Mouse (Mus musculus): Measurements from ENCODE around the gene Kalrn.

The Kalrn gene

DNA sequence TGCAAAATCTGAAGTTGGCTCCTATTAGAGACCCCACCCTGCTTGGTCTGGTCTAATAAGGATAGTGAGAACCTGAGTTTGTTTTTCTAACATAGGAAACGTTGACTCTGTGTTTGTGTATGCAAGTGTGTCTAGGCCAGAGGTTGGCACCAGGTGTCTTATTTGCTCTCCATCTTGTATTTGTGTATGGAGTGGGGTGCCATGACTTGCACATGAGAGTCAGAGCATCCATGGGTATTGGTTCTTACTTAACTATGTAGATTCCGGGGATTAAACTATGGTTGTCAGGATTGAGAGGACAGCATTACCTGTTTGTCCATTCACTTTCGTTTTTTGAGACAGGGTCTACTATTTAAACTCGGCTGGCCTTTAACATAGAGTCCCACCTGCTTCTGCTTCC, 620.3 kb downstream of the Kalrn start:
- DNase-seq, result no peak

DNA sequence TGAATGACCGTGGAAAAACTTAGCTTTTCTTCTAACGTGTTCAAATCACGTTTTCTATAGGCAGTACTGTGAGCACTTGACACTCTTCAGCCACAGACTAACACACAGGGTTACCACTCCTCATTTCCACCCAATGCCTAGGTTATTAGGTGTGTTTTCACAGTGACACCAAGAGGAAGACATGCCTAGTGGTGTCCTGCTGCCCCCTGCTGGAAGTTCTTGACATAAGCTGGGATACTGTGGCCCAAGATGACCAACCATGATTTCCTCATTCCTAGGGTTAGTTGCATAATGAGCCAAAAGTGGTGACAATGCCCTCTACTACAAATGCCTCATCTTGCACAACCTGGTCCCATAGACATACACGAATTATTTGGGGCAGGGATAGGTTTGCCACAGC, 622.5 kb downstream of the Kalrn start:
- DNase-seq, result peak; percentile 92

DNA sequence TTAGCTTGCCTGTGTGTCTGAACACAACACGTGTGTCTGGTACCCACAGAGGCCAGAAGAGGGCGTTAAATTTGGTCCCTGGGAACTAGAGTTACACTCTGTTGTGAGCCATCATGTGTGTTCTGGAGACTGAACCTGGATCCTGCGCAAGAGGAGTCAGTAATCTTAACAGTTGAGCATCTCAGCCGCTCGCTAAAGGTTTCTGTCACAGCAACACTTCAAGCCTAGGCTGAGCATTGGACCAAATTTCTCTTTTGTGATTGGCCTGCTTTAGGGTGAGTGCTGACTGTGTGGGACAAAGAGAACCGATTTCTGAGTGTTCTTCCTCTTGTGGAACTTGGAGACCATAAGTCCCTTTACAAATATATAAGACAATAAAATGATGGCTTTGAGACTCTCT, 622.9 kb downstream of the Kalrn start:
- peak; percentile 41 for DNase-seq

DNA sequence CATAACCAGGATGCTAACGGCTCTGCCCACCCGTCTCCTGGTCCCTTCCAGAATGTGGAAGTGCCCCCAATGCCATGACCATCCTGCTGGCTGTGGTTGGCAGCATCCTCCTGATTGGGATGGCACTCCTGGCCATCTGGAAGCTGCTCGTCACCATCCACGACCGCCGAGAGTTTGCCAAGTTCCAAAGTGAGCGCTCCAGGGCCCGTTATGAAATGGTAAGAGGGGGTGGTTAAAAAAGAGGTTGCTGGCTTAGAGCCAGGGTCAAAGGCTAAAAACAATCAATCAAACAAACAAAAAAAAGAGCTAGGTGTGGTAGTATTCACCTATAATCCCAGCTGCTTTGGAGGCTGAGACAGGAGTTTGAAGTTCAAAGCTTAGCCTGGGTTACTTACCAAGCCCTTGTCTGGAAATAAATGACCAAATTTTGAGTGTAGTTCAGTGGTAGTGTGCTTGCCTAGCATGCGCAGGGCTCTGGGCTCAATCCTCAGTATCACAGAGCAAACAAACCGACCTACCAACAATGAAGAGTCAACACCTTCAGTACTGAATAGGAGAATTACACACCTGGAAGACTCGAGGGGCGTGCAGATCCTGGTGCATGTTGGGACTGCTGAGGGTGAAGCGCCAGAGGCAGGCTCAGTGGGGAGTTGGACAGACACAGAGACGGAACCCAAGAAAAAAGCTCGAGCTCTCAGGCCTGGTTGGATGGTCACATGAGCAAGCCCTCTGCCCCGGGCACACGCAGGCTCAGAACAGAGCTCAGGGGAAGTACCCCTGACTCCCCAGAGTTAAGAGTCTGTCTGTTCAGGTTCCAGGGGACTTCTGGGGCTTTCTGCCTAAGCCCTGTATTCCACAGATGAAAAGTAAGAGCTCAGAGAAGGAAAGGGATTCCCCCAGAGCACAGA, 625.4 kb downstream of the Kalrn start:
- no peak for DNase-seq

DNA sequence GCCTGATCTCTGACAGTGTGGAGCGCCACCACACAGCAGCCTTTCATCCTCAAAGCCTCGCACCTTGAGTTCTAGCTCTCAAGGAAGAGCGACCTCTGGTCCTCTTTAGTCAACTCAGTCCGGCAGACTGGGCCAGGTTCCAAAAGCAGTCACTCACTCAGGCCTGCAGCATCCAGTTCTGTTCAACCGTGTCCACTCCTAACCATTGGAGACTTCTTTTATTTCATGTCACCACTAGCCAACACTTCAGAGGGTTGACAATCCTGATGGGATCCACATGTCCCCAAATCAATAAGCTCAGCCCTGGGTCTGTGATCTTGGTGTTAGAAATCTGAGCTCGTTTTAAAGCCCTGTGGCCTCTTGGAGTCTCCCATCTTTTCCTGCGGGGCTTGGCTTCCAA, 627.3 kb downstream of the Kalrn start:
- peak; percentile 30 for DNase-seq

DNA sequence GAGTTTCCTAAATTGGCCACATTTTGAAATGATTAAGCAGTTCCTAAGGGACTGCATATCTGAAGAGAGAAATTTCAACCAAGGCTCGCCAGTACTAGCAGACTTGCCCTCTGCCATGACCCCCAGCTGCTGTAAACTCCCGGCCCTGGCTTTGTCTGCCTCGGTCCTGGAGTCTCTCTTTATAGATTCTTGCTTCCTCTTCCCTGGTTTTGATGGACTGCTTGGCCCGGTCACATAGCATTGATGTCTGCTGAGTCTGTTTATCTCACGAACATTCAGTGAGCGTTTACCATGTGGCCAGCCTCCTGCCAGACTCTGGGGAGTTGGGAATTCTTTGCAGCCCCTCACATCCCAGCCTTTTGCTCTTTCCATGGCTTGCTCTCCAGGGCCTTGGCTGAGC, 628.6 kb downstream of the Kalrn start:
- DNase-seq, result peak; percentile 21

DNA sequence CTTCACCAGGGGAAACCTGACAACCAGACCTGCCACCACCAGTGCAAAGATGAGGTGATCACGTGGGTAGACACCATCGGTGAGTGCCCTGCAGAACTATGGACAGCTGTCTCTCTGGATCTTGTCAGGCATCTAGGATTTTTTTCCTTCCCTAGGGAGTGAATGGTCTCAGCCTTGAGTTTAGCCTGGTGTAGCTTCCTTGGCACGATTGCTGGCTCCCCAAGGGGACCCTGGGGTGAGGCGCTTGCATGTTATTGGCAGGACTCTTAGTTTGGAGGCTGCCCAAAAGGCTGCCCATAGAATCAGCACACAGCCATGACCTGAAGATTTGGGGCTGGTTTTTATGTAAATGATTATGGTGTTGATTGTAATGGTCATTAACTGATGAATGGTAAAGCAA, 629.2 kb downstream of the Kalrn start:
- DNase-seq, result peak; percentile 63

DNA sequence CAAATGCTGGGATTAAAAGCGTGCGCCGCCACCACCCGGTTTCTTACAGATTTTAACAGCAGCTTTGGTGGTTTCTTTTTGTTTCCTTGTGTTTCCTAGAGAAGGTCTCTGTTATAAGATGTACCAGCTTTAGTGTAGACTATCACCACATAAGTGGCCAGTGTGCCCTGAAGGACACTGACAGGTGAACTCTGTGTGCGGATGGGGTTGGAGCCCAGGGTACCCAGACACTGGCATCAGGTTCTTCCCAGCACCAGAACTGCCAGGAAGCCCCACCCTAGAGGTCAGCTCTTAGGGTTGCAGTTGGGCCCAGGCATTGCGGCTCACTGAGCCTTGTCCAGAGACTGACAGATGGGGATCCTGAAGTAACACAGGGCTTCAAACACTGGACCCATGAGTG, 629.9 kb downstream of the Kalrn start:
- no peak for DNase-seq

DNA sequence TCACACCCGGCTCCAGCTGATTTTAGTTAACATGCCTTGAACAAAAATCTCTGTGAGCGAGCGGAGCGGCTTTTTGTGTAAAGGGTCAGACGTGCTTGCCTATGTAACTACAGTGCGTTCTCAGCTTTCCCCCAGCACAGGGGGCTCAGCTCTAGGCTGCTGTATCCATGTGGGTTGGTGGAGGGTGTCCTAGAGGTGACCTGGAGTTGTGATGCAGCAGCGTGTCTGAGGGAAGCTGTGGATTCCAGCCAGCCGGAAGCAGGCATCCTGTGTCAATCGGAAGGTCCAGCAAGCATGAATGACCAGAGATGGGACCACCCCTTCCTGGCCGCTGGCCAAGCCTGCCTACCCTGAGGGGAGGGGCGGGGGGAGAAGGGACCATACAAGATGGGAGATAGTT, 631.0 kb downstream of the Kalrn start:
- peak; percentile 62 for DNase-seq

DNA sequence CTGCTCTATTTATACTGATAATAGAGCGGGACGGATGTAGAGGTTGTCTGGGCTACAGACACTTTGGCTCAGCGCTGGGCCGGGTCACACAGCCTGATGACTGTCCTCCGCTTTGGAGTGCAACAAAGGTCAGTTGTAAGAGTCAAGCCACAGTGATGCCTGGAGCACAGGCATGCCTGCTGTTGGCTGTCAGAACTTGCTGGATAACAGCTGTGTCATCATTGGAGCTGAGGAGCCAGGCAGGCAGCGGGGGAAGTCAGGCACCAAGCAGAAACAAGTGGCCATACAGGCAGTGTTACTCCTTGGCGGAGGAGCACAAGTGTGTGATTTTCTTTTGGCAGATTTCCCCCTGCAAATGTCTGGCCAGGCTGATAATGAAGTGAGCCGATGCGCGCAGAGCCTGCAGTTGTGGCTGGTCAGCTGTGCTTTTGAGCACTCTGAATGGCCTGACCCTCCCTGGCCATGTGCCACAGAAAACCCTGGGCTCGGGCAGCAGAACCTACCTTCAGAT, 632.0 kb downstream of the Kalrn start:
- peak; percentile 68 for DNase-seq

DNA sequence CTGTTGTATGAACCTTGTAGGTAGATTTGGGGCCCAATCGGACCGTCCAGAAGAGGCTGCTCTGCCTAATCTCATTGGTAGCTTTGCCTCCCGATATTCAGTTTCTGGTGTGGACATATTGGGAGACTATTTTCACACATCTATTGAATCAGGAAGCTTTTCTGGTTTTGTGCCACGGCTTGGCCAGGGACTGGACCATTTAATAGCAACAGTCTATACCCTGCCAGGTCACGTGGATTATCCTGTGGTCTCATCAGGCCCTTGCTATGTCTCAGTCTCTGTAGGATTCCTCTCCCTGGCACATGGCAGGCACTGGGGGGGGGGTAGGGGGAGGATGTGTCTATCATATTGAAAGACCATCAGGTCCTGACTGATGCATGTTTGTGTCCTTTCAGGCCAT, 633.2 kb downstream of the Kalrn start:
- DNase-seq, result peak; percentile 83

DNA sequence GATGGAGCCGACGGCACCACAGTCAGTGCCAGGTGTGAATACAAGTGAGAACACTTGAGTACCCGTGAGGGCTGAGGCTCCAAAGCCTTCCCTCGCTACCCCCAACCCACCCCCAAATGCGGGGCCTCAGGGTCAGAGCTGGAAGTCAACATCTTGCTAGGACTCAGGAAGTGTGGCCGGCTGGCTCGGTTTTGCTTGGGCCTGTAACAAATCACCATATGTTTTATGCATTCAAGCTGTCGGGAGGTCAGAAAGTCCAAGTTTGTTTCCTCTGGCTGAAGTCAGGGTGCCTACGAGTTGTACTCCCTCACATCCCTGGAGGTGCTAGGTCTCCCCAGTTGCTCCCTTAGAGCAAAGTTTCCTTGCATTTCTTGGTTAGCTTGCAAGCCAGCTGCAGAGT, 633.7 kb downstream of the Kalrn start:
- DNase-seq, result peak; percentile 58

DNA sequence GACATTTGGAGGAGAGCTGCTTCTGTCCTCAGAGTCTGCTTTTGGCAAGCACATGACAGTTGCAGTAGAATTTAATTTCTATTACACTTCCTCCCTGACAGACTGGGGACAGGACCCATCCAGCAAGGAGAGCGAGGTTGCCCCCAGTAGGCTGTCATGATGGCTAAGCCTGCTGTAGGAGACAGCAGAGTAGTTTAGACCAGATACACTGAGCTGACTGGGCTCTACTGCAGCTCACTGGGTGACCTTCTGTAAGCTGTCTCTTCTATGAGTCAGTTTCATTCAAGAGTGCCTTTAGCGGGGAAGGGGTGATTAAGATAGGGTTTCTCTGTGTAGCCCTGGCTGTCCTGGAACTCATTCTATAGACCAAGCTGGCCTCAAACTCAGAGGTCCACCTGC, 634.2 kb downstream of the Kalrn start:
- peak; percentile 59 for DNase-seq

DNA sequence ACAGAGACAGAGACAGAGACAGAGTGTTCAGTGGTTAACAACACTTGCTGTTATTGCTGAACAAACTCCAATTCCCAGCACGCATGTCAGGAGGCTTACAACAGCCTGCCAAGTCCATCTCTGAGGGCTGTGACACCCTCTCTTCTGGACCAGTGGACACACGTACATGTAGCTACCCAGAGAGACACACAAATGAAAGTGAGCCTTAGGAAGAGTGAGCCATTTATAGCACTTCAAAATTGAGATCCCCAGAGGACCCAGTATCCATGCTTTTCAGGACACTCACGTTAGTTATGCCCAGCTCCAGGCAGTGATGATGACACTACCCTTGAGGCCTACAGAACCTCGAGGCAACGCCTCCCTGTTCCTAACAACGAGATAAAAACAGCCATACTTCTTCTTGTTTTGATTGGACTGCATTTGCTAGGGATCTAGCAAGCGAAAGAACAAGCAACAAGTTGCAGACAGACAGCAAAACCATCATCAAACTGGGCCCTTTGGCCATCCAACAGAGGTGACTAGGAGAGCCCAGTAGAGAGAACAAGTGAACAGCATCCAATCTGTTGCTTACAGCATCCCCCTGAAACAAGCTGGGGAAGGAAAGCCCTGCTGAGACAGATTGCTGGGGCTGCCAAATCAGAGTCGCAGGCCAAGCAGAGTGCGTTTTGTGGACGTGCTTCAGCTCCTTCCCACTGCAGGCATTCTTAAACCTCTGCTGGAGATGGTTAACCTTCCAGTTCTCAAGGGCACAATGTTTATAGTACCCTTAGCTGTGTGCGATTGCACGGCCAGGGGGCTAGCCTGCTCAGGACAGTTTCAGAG, 634.8 kb downstream of the Kalrn start:
- peak; percentile 73 for DNase-seq

DNA sequence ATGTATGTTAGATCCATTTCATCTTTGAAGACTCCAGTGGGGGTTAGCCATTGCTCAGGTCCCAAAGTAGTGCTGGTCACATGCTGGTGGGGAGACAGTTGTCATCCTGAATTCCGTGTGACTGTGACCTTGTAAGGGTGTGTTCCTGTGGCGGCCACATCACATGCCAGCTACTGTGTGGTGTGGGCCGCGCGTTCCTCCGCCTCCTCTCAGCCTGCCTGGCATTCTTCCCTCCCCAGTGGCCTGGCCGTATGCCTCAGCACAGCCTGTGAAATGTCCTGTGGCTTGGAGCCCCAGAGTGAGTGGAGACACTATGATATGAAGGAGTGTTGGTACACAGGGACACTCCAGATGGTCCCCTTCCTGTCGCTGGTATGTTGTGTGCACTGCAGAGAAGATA, 635.8 kb downstream of the Kalrn start:
- DNase-seq, result peak; percentile 94

DNA sequence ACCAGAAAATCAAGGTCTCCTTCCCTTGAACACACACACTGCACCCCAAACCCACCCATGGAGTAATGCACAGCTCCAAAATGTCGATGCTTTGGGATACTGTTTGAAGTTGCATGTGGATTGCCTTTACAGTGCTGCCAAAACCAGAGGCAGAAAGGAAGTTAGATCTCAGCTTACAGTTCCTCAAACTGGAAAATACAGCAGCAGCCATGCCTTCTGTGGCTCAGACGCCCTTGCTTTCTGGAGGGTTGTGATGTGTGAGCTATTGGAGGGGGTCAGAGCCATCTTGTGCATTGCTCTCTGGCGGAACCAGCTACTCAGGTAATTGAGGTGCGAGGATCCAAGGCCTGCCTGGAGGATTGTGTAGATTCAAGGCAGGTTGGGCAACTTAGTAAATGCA, 636.4 kb downstream of the Kalrn start:
- DNase-seq, result no peak

DNA sequence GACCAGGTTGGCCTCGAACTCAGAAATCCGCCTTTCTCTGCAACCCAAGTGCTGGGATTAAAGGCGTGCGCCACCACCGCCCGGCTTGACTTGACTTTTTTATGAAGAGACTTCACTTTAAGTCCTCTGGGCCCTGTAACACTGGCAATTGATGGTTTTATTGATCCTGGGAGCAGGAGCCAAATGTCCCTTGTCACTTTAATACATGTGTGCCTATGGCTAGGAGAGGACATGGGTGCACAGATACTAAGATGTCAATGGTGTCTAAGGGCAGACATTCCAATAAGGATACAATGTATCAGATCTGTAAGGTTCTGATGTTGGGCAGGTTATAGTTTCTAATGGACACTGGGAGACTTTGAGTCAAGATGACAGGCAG, 637.9 kb downstream of the Kalrn start:
- peak; percentile 26 for DNase-seq

DNA sequence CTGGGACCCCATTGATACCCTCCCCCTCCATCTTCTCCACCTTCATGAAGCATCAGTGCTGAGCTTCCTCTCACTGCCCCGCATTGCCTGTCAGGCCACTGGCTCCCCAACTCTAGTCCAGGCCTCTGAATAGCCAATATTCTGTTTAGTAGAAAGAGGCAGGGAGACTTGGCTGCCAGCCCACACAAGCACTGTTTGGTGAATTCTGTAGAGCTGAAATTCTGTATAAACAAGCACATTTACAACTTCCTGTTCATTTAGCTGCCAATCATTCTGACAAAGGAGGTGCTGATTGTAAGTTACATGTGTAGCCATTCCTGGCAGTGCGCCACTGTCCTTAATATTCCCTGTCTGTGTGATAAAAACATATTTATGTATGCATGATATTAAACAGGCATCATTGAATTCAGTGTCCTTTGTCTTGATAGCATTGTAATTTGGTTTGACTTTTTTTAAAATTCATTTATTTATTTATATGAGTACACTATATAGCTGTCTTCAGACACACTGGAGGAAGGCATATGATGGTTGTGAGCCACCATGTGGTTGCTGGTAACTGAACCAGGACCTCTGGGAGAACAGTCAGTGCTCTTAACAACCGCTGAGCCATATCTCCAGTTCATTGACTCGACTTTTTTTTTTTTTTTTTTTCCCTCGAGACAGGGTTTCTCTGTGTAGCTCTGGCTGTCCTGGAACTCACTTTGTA, 638.5 kb downstream of the Kalrn start:
- peak; percentile 63 for DNase-seq

DNA sequence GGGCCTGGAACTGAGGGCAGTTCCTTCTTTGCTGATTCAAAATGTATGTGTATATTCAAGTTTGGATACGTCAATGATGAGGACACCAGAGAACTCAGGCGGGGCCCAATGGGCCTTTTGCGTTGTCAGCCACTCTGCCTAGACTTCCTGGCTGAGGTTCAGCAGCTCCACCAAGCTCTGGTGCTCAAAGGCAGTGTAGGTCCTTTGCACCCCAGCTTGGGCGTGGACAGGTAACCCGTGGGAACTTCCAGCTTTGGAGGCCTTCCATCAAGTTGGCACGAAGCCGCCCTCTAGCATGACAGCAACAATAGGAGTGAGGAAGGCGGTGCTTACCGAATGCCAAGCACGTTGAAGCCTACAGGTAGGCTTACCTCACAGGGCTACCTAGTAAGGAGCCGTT, 639.9 kb downstream of the Kalrn start:
- DNase-seq, result peak; percentile 26

DNA sequence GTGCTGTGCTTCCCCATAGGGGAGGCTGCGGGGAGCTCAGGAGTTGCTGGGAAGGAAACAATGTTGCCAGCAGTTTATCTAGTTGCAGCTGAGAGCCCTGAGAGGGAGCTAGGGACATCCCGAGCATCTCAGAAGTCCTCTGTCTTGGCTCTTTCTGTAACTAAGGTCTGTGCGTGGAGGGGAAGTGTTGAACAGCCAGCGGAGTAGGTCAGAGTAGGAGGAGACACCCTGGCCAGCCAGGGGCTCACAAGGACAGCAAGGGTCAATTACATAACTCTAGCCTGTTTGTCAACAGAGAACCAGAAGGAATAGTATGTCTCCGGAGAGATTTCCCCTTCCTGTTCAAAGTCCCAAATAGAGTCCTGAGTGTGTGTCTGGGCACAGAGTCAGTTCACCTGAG, 641.2 kb downstream of the Kalrn start:
- peak; percentile 25 for DNase-seq

DNA sequence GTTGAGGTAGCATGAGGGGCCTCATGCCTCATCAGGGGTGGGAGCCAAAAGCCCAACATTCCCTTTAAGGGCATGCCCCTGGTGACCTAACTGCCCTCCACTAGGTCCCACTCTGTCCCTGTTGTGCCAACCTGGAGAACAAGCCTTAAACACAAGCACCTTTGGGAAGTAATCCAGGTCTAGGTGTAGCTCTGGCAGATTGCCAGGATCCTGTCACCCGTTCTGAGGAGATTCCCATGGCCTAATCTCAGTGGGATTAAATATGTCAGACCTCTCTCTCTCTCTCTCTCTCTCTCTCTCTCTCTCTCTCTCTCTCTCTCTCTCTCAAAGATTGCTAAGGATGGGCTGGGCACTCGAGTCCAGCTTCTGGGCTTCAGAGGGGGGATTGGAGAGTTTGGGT, 641.6 kb downstream of the Kalrn start:
- peak; percentile 54 for DNase-seq

DNA sequence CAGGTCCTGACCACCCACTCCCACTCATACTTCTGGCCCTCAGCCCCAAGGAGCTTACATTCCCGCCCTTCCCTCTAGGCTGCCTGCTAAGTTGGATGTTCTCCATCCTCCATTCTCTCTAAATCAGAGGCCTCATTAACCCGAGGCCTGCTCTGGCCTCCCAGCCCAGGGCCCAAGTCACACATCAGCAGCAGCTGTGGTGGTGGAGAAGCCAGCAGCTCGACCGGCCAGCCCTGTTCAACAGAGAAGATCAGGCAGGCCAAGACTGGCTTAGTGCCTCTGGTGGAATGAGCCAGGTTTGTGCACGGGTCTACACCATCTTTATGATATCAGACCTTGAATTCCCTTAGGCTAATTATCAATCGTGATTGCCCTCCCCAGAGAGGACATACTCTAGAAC, 642.5 kb downstream of the Kalrn start:
- no peak for DNase-seq

DNA sequence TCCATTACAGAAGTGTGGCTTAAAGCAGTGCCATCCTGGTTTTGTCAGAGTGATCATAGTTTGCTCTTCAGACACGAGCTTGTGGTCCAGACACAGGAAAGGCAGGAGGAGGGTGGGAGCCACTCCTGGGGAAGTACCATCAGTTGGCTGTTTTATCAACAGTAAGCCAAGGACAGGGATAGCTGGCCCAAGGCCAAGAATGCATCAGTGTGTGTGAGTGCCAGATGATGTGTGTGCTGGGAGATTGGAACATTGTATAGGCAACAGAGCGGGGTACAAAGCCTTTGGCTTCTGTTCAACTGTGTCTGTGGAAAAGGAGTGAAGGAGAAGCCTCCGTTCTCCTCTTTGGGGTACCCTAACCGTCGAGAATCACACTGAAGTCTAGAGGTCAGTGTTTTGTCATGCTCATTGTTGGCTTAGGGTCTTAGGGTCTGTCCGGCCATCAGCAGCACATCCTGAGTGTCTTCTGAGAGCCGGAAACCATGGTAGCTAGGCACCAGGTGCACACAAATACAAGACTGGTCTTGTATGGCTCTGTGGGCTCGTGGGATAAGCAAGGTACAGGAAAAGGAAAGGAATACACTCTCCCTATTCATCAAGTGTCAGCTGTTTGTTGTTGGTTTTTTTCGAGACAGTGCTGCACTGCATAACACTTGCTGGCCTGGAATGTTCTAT, 644.4 kb downstream of the Kalrn start:
- DNase-seq, result peak; percentile 52

Data from cerebellum, adult 9-10 months (tissue).